ENCODE assay signal across 12 mouse cellular contexts in genomic region chr11:50262020-50262419, GRCm38 (mm10). TPM values are rescaled to one million over a fixed set of nuclear protein-coding genes. Genes with fewer than 3 reads are reported as not detected.
A peak's percentile ranks its signal among the peaks of the same experiment; 100 is the strongest.
DNase-seq lines count a peak whose midpoint lies in the region; ATAC-seq and TF ChIP-seq lines count a peak whose summit lies in the region.
"Had no signal": no experiment of that assay in that cellular context is flagged by ENCODE, and none has a peak within 500 bp of the region (broad histone marks: within the 10 kb centered on the region; RNA-seq: fewer than 3 reads in every experiment).

No protein-coding gene starts in this region.

- no peaks in the 10 kb centered on the region for H3K9me3 ChIP-seq in heart, embryonic 11.5 days (replicated peaks; ENCODE audit: control insufficient read depth, low read length)
- no peaks in the 10 kb centered on the region for H3K9me3 ChIP-seq in stomach, postnatal 0 days (ENCODE audit: control insufficient read depth, low read length)
- H3K9me3 ChIP-seq: limb, embryonic 13.5 days had no signal

- peaks cover 50% of the 10 kb centered on the region for H3K36me3 ChIP-seq in heart, embryonic 11.5 days (ENCODE audit: control insufficient read depth, insufficient read depth, low read length)
- H3K36me3 ChIP-seq in testis, adult 2 months (ENCODE audit: control insufficient read depth, insufficient read depth, low read length): peaks cover 2% of the 10 kb centered on the region; the same call in 1 of the 2 replicates
- peaks cover 56% of the 10 kb centered on the region for H3K36me3 ChIP-seq in stomach, postnatal 0 days (ENCODE audit: control insufficient read depth, insufficient read depth, low read length)

- no peak for TF ChIP-seq EP300 in stomach, postnatal 0 days (optimal IDR thresholded peaks at IDR 0.05)

- no peaks in the 10 kb centered on the region for H3K4me1 ChIP-seq in heart, embryonic 11.5 days (ENCODE audit: control insufficient read depth, insufficient read depth, low read length)
- H3K4me1 ChIP-seq in testis, adult 2 months (ENCODE audit: control insufficient read depth, insufficient read depth, low read length): no peaks in the 10 kb centered on the region
- H3K4me1 ChIP-seq in stomach, postnatal 0 days (replicated peaks; ENCODE audit: control insufficient read depth, insufficient read depth): no peaks in the 10 kb centered on the region
- H3K4me1 ChIP-seq: limb, embryonic 13.5 days had no signal

- H3K27me3 ChIP-seq in heart, embryonic 11.5 days (ENCODE audit: control insufficient read depth, insufficient read depth, low read length): no peaks in the 10 kb centered on the region
- no peaks in the 10 kb centered on the region for H3K27me3 ChIP-seq in testis, adult 2 months (ENCODE audit: control insufficient read depth, insufficient read depth, low read length)
- H3K27me3 ChIP-seq in stomach, postnatal 0 days (ENCODE audit: control insufficient read depth, insufficient read depth, low read length): no peaks in the 10 kb centered on the region
- H3K27me3 ChIP-seq: limb, embryonic 13.5 days had no signal

- H3K9ac ChIP-seq in heart, embryonic 11.5 days (ENCODE audit: low read depth, low read length): no peak overlapping the region
- H3K9ac ChIP-seq in stomach, postnatal 0 days (ENCODE audit: low read length): no peak overlapping the region
- H3K9ac ChIP-seq: limb, embryonic 13.5 days had no signal

- no peak for TF ChIP-seq POLR2A in testis, adult 2 months (IDR thresholded peaks at IDR 0.05; ENCODE audit: control insufficient read depth, low read depth, low read length)

- peak; percentile 90 for DNase-seq in heart, adult 11 months
- no peak for DNase-seq in testis, postnatal 14 days (ENCODE audit: low spot score)
- peak; percentile 66 for DNase-seq in kidney, postnatal 10 days
- peak; percentile 44 for DNase-seq in stomach, postnatal 0 days (ENCODE audit: low spot score)
- no peak for DNase-seq in urinary bladder, postnatal 14 days (ENCODE audit: low spot score)
- DNase-seq in retina, postnatal 1 day: no peak
- DNase-seq: gastrocnemius, postnatal 10 days; thymus, adult 2 months had no signal

- H3K4me3 ChIP-seq in heart, embryonic 11.5 days (ENCODE audit: low read depth, low read length): no peak overlapping the region
- H3K4me3 ChIP-seq in testis, adult 2 months (ENCODE audit: control insufficient read depth, low read depth, low read length): no peak overlapping the region
- H3K4me3 ChIP-seq in stomach, postnatal 0 days (ENCODE audit: low read depth, low read length): no peak overlapping the region
- H3K4me3 ChIP-seq: limb, embryonic 13.5 days had no signal

- ATAC-seq in heart, embryonic 11.5 days (replicated peaks; ENCODE audit: insufficient number of reproducible peaks, low FRiP score, low TSS enrichment): no peak
- no peak for ATAC-seq in stomach, postnatal 0 days (ENCODE audit: low FRiP score, low TSS enrichment)
- ATAC-seq: inflammation-experienced regulatory T-cells, adult 6 months had no signal

- no peak overlapping the region for H3K27ac ChIP-seq in heart, embryonic 11.5 days (ENCODE audit: low read depth, low read length)
- no peak overlapping the region for H3K27ac ChIP-seq in testis, adult 2 months (ENCODE audit: control insufficient read depth, insufficient read depth, low read depth, low read length)
- H3K27ac ChIP-seq in stomach, postnatal 0 days (replicated peaks): no peak overlapping the region
- H3K27ac ChIP-seq: limb, embryonic 13.5 days had no signal

- TF ChIP-seq CTCF in testis, adult 2 months (IDR thresholded peaks at IDR 0.05; ENCODE audit: control insufficient read depth, insufficient read depth, insufficient replicate concordance, low read depth, low read length): peak; percentile 24; the same call in 1 of the 2 replicates
- TF ChIP-seq CTCF in stomach, postnatal 0 days (IDR thresholded peaks at IDR 0.05; ENCODE audit: low read depth): peak; percentile 64

- 89% methylated on average over 4 of the region's 4 CpGs for WGBS in heart, embryonic 11.5 days (ENCODE audit: insufficient replicate concordance)
- 87% methylated on average over 4 of the region's 4 CpGs for WGBS in stomach, postnatal 0 days

- no peak overlapping the region for H3K4me2 ChIP-seq in heart, embryonic 11.5 days
- H3K4me2 ChIP-seq in stomach, postnatal 0 days (replicated peaks; ENCODE audit: low read depth): no peak overlapping the region
- H3K4me2 ChIP-seq: limb, embryonic 13.5 days had no signal

RNA-seq across cellular contexts. Expression of gene Ltc4s, which starts 23.6 kb away (rescaled TPM):
- 0.74 TPM in 1 of 2 replicates, not detected in the other for polyA plus RNA-seq in heart, embryonic 11.5 days (2014; fragmentation: Nextera tagmentation; extraction: Ambion mirVana)
- 11.0 and 15.5 TPM in 2 replicates for polyA plus RNA-seq in testis, adult 2 months (2012; rRNA removed)
- 13.2 and 13.8 TPM in 2 replicates for polyA plus RNA-seq in stomach, postnatal 0 days (2015; fragmentation: Nextera tagmentation; extraction: Ambion mirVana)
- polyA plus RNA-seq: inflammation-experienced regulatory T-cells, adult 6 months had no signal

RNA-seq across cellular contexts. Expression of gene Maml1, which starts 30.1 kb away (rescaled TPM):
- 5.5 and 5.9 TPM in 2 replicates for polyA plus RNA-seq in heart, embryonic 11.5 days (2014; fragmentation: Nextera tagmentation; extraction: Ambion mirVana)
- polyA plus RNA-seq in testis, adult 2 months (2012; rRNA removed): 4.2 TPM in 2 replicates
- polyA plus RNA-seq in stomach, postnatal 0 days (2015; fragmentation: Nextera tagmentation; extraction: Ambion mirVana): 2.4 TPM in 2 replicates

RNA-seq across cellular contexts. Expression of gene Mgat4b, which starts 51.3 kb away (rescaled TPM):
- 14.2 and 14.4 TPM in 2 replicates for polyA plus RNA-seq in heart, embryonic 11.5 days (2014; fragmentation: Nextera tagmentation; extraction: Ambion mirVana)
- polyA plus RNA-seq in testis, adult 2 months (2012; rRNA removed): 19.5 and 20.8 TPM in 2 replicates
- polyA plus RNA-seq in stomach, postnatal 0 days (2015; fragmentation: Nextera tagmentation; extraction: Ambion mirVana): 30.8 and 32.6 TPM in 2 replicates

RNA-seq across cellular contexts. Expression of gene Sqstm1, which starts 51.4 kb away (rescaled TPM):
- polyA plus RNA-seq in heart, embryonic 11.5 days (2014; fragmentation: Nextera tagmentation; extraction: Ambion mirVana): 159 and 197 TPM in 2 replicates
- polyA plus RNA-seq in testis, adult 2 months (2012; rRNA removed): 43.2 and 46.7 TPM in 2 replicates
- polyA plus RNA-seq in stomach, postnatal 0 days (2015; fragmentation: Nextera tagmentation; extraction: Ambion mirVana): 211 and 220 TPM in 2 replicates

Comparison
In these comparisons a context has a peak if more than half of its experiments do, and no peak if none do; other contexts are left out.
1. DNase-seq: peak in heart, adult 11 months (single experiment), kidney, postnatal 10 days (single experiment) and stomach, postnatal 0 days (single experiment); none in testis, postnatal 14 days (single experiment), urinary bladder, postnatal 14 days (single experiment) and retina, postnatal 1 day (single experiment).